Mouse (Mus musculus) gastrocnemius, postnatal 14 days (tissue): ENCODE results near the gene Hist1h3g. TPM values are rescaled to one million over a fixed set of nuclear protein-coding genes. Genes with fewer than 3 reads are reported as not detected.

Experiments used
- DNase-seq: peaks from one replicate; pipeline ENCODE4 v3.0.0; 2021; ENCODE audit warnings: mixed read lengths
- intact Hi-C: fragments of 180-260 bp; cut with DNase I; formaldehyde crosslinking; loops from one replicate; pipeline ENCODE4 v1.15.1; 2025; ENCODE audit warnings: low total_unique reads
- total RNA-seq, 2 experiments: library from RNA; stranded (reverse); gene quantifications; 2 replicates each; pipeline ENCODE4 v1.2.3; 2021

The Hist1h3g gene
- total RNA-seq, 2 experiments from 2014 or later, result 19.9 to 21.2 TPM

DNA sequence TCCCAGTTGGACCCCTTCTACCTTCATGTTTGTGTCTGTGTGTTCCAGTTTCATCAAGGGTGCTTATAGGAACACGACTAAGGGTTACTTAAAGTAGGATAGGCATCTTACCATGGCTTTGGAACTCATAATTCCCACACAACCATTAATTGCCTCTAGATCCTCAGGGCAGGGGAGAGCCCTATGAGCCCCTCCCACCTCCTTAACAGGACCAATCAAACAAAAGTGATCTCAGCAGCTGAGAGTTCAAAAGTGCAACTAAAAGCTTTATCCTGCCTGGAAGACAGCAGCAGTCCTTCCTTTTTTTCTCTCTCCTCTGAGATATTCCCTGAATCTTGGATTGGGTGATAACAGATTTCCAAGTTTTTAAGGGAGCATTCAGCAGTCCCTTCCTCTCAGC is 25.1 kb upstream of the Hist1h3g start:
- no peak for DNase-seq
- intact Hi-C loops, result no loop called here

DNA sequence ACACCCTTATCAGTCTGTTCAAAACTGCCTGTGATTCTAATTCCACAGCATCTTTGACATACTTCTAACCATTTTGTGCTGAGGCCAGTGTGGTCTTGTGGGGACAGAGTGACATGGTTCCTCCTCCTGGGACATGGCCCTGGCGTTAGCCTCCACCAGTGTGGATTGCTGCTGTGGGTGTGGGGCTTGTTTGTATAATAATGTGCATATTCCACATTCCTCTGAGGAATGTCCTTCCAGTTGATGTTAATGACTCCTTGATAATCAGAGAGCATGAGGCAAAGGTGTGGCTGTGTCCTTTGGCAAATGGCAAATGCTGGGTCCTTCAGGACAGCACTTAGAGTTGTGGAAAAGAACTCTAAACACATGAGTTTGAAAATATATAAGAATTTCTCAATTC is 21.7 kb upstream of the Hist1h3g start:
- no peak for DNase-seq
- intact Hi-C loops, result no loop called here

DNA sequence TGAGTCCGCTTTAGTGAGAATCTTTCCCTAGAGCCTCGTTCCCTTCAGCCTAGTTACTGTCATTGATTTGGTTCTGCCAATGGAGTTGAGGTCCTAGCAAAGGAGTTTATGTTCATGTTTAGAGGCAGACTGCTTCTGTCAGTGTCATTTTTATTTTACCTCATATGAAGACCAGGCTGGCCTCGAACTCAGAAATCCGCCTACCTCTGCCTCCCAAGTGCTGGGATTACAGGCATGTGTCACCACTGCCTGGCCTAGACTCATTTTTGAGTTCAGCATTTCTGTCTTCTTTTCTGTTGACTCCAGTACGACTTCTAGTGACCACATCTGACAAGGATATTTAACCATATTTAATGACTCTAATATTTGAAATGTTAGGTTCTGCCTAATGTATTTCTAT is 19.9 kb upstream of the Hist1h3g start:
- no peak for DNase-seq
- intact Hi-C loops, result loop anchor here (5.0 kb wide), 1 partner anchor 63 kb away; no protein-coding TSS in a partner anchor

DNA sequence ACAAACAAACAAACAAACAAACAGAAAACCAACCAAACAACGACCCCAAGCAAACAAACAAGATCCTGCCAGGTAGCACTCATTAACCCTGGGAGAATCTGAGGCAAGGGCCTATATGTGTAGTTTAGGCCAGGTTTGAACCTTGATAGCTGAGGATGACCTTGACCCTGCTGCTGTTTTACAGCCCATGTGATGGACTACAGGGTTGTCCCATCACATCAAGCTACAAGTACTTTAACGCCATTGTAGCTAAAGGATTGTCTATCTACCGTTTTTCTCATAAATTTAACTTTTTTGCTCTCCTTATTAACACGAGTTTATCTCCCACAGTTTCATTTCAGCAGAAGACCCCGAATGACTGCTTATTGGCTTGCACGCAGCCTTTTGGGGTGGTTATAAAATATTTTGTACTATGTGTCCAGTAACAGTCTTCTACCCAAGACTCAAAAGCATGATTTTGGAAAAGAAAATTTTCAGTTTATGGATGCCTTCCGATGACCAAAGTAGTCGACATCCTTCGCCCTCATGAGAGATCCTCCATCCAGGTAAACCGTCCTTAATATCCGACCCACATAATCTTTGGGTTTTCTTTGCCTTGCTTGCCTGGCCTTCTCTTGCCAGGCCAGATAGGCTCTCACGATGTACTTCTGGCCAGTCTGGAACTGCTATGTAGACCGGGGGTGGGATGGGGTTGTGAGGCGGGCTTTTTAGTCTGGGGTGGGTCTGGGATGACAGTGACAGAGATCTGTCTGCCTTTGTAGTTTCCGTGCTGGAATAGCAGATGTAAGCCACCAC is 19.2 kb upstream of the Hist1h3g start:
- intact Hi-C loops, result loop anchor here (5.0 kb wide), 1 partner anchor 64 kb away; no protein-coding TSS in a partner anchor
- no peak for DNase-seq

DNA sequence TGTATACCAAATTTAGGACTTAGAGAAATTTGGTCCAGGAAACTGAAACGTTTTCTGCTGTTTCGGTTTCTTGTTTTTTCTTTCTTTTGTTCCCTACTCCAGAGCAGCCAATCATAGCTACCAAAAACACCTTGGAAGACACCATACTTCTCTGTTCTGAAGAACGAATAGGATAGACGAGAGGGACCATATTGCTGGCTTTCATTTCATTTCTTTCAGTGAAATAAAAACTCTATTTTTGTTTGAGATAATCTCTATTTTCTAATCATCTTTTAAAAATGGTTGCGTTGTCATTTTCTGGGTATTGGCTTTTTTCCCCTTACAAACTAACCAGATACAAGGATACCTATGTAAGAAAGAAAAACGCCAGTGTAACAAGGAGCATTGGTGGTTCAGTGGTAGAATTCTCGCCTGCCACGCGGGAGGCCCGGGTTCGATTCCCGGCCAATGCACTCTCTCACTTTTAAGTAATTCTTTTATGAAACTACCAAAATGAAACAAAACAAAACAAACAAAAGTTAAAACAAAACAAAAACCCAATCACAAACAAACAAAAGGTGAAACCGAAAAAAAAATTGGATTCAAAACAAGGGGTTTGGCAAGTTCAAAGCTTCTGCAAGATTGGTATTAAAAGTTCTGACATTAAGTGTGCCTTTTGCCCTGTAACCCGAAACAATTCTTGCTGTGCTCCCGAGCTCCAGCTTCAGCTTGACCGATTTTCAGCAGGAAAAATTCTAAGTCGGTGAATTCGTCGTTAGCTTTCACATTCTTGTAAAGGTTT is 18.2 kb upstream of the Hist1h3g start:
- intact Hi-C loops, result loop anchor here (5.0 kb wide), 1 partner anchor 65 kb away; no protein-coding TSS in a partner anchor
- peak; percentile 53 for DNase-seq

DNA sequence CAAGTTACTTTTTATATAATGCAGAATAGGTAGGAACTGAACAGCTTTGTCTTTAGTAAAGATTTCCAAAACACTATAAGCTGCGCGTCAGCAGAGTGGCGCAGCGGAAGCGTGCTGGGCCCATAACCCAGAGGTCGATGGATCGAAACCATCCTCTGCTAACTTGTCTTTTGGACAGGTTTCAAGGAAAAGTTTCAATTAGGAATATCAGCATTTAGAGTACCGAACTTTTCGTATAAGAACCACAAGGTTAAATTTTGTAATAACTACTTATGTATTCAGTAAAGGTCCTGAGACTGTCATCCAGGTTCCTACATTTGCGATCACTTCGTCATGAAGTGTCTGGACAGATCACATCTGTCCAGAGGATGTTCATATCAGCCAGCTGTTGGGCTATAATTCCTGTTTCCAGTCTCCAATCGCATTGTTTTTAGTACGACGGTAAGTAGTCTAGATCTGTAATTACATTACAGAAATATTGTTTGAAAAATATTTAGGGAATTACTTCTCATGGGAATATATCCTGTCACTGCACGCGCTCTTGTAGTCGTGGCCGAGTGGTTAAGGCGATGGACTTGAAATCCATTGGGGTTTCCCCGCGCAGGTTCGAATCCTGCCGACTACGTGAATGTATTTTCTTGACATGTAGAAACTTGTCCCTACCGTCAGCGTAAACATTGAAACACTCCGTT is 17.5 kb upstream of the Hist1h3g start:
- intact Hi-C loops, result loop anchor here (2.0 to 5.0 kb wide), 2 partner anchors 65 to 85 kb away; no protein-coding TSS in a partner anchor
- DNase-seq, result peak; percentile 70

DNA sequence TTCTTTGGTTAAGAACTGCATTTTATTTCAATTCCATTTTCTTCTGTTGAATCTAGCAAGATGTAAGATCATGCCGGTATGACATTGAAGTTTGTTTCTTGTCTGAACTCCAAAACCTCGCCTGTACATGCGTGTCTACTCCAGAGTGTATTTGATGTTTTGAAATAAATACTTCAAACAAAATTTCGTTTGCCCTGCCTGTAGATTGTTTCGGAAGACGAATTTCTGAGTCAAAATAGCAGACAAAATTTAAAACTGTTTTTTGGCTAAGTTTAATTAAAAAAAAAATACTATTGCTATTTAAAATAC is 17.0 kb upstream of the Hist1h3g start:
- DNase-seq, result no peak
- intact Hi-C loops, result loop anchor here (2.0 to 5.0 kb wide), 2 partner anchors 66 to 85 kb away; no protein-coding TSS in a partner anchor

DNA sequence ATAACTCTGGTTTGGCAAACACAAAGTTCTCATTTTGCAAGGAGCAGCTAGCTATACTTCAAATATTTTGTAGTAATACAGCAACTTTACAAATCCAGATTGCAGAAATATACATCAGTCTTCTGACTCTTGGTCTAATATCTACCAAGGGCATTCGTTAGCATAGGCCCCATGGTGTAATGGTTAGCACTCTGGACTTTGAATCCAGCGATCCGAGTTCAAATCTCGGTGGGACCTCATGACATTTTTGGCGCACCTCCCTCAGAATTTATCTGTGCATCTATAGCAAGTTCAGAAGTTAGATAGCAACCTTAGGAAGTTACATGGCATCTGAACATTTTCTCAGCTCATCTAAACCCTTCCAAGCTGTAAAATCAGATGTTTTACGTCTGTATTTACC is 16.3 kb upstream of the Hist1h3g start:
- intact Hi-C loops, result loop anchor here (2.0 to 5.0 kb wide), 2 partner anchors 67 to 86 kb away; no protein-coding TSS in a partner anchor
- no peak for DNase-seq

DNA sequence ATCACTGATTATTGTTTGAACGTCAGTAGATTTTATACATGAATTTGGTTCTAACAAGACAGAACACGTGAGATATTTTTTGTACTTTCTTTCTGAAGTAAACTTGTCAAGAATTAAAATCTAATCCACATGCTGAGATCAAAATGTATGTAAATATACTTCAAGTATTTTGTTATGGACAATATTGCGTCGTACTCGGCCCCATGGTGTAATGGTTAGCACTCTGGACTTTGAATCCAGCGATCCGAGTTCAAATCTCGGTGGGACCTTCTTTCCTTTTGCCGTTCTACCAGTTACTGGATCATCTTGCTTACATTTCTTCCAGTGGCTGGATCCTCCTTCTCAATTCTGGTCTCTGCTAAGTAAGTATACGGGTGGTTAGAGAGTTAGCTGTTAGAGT is 15.8 kb upstream of the Hist1h3g start:
- intact Hi-C loops, result loop anchor here (2.0 to 5.0 kb wide), 2 partner anchors 67 to 87 kb away; no protein-coding TSS in a partner anchor
- peak; percentile 63 for DNase-seq

DNA sequence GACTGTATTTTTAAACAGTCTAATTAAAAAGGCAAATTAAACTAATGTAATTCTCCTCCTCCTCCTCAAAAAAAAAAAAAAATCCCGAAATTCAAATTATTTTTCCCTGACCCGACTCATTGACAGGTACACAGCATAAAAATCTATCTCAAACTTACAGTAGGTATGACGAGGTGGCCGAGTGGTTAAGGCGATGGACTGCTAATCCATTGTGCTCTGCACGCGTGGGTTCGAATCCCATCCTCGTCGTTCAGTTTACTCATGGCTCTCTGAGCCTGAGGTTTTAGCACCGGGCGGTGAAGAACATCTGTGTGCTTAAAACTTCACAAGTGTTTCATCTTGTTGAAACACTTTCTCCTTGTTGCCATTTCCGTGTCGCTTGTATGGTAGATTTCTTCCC is 13.5 kb upstream of the Hist1h3g start:
- intact Hi-C loops, result loop anchor here (10.0 kb wide), 1 partner anchor 1497 kb away; no protein-coding TSS in a partner anchor
- DNase-seq, result peak; percentile 58

DNA sequence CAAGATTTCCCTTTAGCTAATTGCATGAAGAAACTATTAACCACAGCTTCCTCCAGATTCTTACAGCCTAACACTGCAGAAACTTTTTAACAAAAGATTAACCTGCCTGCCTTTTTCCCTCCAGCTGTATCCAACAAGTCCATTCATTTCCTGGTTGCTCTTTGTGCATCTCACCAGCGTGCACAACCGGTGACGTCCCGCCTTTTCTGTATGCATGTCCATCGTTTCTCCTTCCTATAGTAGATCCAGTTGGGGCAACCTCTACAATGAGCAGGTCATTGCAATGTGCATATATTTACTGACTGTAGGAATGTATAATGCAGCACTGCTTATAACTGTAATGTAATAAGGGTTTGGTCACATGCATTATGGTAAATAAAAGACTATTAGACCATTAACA is 11.2 kb upstream of the Hist1h3g start:
- DNase-seq, result no peak
- intact Hi-C loops, result loop anchor here (10.0 kb wide), 1 partner anchor 1499 kb away; no protein-coding TSS in a partner anchor

DNA sequence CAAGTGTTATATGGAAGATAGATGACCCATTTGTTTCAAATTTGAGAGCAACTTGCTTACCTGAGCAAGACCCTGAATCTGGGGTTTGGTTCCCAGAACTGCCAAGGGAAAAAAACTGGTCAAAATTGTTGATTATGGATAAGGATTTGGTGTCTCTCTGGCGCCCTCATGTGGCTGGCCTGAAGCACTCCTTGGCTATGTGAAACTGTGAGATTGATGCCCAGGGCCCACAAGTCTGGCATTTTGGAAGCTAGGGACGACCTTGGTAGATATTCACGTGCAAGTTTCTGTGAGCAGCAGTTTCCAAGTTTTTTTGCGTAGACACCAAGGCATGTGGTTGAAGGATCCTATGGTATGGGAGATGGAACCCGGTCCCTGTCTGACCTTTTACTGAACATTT is 10.6 kb upstream of the Hist1h3g start:
- DNase-seq, result peak; percentile 70
- intact Hi-C loops, result loop anchor here (10.0 kb wide), 1 partner anchor 1500 kb away; no protein-coding TSS in a partner anchor

DNA sequence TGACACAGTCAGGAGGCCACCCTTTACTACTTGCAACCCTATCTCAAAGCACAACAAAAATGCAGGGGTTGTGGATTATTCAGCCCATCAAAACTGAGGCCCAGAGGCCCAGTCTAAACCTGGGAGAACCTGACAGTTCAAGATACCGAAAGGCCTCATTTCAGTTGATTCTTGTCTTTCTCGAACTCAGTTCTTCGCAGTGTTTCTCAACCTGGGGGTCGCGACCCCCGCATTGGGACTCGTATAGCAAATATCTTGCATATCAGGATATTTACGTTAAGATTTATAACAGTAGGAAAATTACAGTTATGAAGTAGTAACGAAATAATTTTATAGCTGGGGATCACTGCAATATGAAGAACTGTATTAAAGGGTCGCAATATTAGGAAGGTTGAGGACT is 9.3 kb upstream of the Hist1h3g start:
- intact Hi-C loops, result loop anchor here (10.0 kb wide), 1 partner anchor 1501 kb away; no protein-coding TSS in a partner anchor

DNA sequence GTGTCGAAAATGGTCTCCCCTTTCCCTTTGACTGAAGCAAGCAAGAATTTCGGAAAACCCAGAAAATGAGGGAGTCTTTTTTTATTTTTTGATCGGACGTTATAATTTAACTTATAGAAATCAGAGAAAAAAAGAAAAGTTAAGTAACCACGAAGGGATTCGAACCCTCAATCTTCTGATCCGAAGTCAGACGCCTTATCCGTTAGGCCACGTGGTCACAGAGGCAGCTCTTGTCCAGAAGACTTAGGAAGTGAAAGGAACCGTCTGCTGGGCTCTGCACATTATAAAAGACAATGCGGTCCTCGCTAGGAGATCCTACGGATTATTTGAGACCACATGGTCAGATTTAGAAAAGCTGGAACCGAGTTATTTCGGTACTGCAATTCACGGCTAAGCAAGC is 8.9 kb upstream of the Hist1h3g start:
- peak; percentile 81 for DNase-seq
- intact Hi-C loops, result loop anchor here (10.0 kb wide), 1 partner anchor 1502 kb away; no protein-coding TSS in a partner anchor

More for the DNA sequence above, 9.3 kb upstream of the Hist1h3g start:
- no peak for DNase-seq

DNA sequence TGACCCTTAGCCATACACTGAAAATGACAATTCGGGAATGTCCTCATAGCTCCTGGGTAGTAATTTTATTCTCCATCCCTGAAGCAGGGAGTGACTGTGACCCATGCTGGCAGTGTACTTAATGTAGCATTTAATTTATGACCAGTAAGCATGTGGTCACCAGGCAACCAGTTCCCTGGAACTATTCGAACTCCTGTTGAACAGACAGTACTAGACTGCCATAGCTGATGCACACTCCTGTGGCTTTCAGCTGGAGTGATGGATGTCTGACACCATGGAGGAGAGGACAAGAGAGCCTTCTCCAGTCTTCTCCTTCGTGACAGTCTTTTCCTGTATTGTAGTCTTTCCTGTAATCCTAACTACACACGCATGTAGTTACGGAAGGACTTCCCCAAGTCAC is 6.2 kb upstream of the Hist1h3g start:
- intact Hi-C loops, result loop anchor here (10.0 kb wide), 1 partner anchor 1504 kb away; no protein-coding TSS in a partner anchor
- DNase-seq, result no peak

DNA sequence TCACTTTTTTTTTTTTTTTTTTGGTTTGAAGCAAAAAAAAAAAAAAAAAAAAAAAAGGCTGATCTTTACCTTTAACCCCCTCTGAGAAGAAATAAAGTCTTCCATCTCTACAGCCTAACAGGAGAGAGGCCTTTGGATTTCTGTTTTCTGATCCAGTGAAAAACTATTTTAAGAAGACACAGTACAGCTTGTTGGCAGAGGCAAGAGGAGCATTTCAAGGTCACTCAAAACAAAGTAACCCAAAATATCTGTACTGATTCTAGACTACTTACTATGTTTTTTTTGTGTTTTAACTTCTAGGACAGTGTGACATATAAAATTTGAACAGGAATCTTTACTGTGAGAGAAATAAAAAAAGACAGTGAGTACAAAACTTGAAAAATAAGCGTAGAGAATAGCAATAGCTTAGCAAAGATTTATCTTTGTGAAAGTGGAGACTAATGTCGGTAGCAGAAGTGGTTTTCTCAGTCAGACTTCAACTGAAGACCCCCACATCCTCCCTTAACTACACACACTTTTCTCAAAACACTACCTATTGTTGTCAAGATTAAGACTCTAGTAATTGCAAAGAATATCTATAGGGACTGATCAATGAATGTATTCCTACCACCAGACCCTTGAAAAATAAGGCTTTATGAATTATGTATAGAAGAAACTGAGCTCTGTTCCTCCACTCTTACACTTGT is 5.6 kb upstream of the Hist1h3g start:
- DNase-seq, result no peak
- intact Hi-C loops, result loop anchor here (10.0 kb wide), 1 partner anchor 1505 kb away; no protein-coding TSS in a partner anchor

DNA sequence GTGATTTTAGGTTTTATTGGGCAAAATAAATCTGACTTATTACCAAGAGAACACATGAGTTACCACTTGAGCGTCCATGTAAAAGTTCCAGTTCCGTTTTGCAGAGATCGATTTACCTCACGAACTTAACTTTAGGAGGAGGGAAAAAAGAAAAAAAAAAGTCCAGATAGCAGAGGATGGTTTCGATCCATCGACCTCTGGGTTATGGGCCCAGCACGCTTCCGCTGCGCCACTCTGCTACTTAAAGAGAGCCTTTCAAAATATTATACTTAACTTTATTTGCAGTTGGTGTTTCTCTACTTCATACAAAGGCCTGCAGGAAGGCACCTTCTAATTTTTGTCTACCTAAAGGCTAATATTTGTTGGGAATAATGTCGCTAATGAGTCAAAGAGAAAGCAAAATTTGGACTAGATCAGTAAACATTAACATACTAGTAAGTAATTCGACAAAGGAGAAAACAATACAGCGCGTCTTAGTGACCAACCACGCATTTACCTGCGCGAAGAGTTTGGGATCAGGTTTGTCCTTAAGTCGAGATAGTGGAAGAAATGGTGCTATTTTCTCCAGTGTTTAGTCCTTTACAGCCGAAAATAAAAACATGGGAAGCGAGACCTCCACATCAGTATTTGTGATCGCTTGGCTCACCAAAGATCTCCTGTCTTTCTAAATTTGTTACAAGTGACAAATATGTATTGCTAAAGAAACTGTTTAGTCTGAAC is 4.9 kb upstream of the Hist1h3g start:
- DNase-seq, result peak; percentile 28
- intact Hi-C loops, result no loop called here
